15 mouse cellular contexts compared by ENCODE assay signal in genomic region chr1:106034776-106035175, GRCm38 (mm10).
"Had no signal": no experiment of that assay in that cellular context is flagged by ENCODE, and none has a peak within 500 bp of the region (broad histone marks: within the 10 kb centered on the region; RNA-seq: fewer than 3 reads in every experiment).

No protein-coding gene starts in this region.

- H3K4me1 ChIP-seq: neural tube, embryonic 12.5 days; stomach, embryonic 15.5 days had no signal

- H3K4me2 ChIP-seq: liver, embryonic 13.5 days; neural tube, embryonic 12.5 days; stomach, embryonic 15.5 days had no signal

- ATAC-seq: intestine, postnatal 0 days; lung, postnatal 0 days had no signal

- H3K27ac ChIP-seq: layer of hippocampus, adult 2 months; liver, embryonic 13.5 days; neural tube, embryonic 12.5 days; stomach, embryonic 15.5 days had no signal

- DNase-seq: kidney, adult 9 months; kidney, postnatal 14 days; layer of hippocampus, adult 9-11 months; liver, embryonic 13.5 days; lung, adult 2 months; midbrain, embryonic 14.5 days; retina, postnatal 1 day; right cerebral cortex, postnatal 25 days; spleen, adult 18-20 months; thymus, postnatal 36 days had no signal

- H3K4me3 ChIP-seq: layer of hippocampus, adult 2 months; liver, embryonic 13.5 days; neural tube, embryonic 12.5 days; stomach, embryonic 15.5 days had no signal

- H3K9ac ChIP-seq: liver, embryonic 13.5 days; neural tube, embryonic 12.5 days; stomach, embryonic 15.5 days had no signal

- H3K9me3 ChIP-seq: liver, embryonic 13.5 days; neural tube, embryonic 12.5 days; stomach, embryonic 15.5 days had no signal

- H3K27me3 ChIP-seq: liver, embryonic 13.5 days; neural tube, embryonic 12.5 days; stomach, embryonic 15.5 days had no signal
